Mouse (Mus musculus) brain, adult 2 months (tissue): ENCODE data around the gene Fam216a.

Experiments used
- DNase-seq: peaks from one replicate; pipeline ENCODE4 v3.0.0; 2011; ENCODE audit warnings: low read depth, low spot score

Gene Fam216a

GRCm38 (mm10) chr5:122391178-122391785 lies 19.1 kb upstream of the Fam216a start:
- no peak for DNase-seq

- DNase-seq = no peak
Measured at GRCm38 (mm10) chr5:122390671-122391070, 18.5 kb upstream of the Fam216a start.

GRCm38 (mm10) chr5:122390006-122390405 lies 17.8 kb upstream of the Fam216a start:
- no peak for DNase-seq

GRCm38 (mm10) chr5:122379374-122380155 lies 7.4 kb upstream of the Fam216a start:
- DNase-seq = peak; percentile 96

GRCm38 (mm10) chr5:122378171-122378570 lies 6.0 kb upstream of the Fam216a start:
- DNase-seq = no peak

GRCm38 (mm10) chr5:122377101-122377833 lies 5.1 kb upstream of the Fam216a start:
- no peak for DNase-seq

GRCm38 (mm10) chr5:122372878-122373277 lies 714 bp upstream of the Fam216a start:
- DNase-seq = no peak

GRCm38 (mm10) chr5:122371591-122372191 lies 473 bp downstream of the Fam216a start, which contains the start of gene Gpn3:
Gene Gpn3 (plus strand): TSS chr5:122371876.
- DNase-seq = peak; percentile 20

GRCm38 (mm10) chr5:122354492-122355067 lies 17.6 kb downstream of the Fam216a start:
- no peak for DNase-seq

- DNase-seq = peak; percentile 100
Measured at GRCm38 (mm10) chr5:122353807-122354491, 18.2 kb downstream of the Fam216a start, which contains the start of the genes Rad9b and Vps29. Gene Rad9b (minus strand): TSS chr5:122354233. Gene Vps29 (plus strand): TSS chr5:122354369.

GRCm38 (mm10) chr5:122345777-122346176 lies 26.4 kb downstream of the Fam216a start:
- no peak for DNase-seq

- peak; percentile 85 for DNase-seq
Measured at GRCm38 (mm10) chr5:122344260-122344659, 27.9 kb downstream of the Fam216a start.

GRCm38 (mm10) chr5:122343768-122344167 lies 28.4 kb downstream of the Fam216a start:
- DNase-seq = no peak

GRCm38 (mm10) chr5:122342874-122343273 lies 29.3 kb downstream of the Fam216a start:
- no peak for DNase-seq

GRCm38 (mm10) chr5:122336554-122337294 lies 35.4 kb downstream of the Fam216a start:
- no peak for DNase-seq

- no peak for DNase-seq
Measured at GRCm38 (mm10) chr5:122334682-122335081, 37.5 kb downstream of the Fam216a start.

- no peak for DNase-seq
Measured at GRCm38 (mm10) chr5:122330269-122330668, 41.9 kb downstream of the Fam216a start.

GRCm38 (mm10) chr5:122327283-122327682 lies 44.9 kb downstream of the Fam216a start:
- DNase-seq = peak; percentile 58

GRCm38 (mm10) chr5:122325477-122325876 lies 46.7 kb downstream of the Fam216a start:
- peak; percentile 39 for DNase-seq
